Comparison of ENCODE assay signal across 8 mouse cellular contexts in the genomic region with DNA sequence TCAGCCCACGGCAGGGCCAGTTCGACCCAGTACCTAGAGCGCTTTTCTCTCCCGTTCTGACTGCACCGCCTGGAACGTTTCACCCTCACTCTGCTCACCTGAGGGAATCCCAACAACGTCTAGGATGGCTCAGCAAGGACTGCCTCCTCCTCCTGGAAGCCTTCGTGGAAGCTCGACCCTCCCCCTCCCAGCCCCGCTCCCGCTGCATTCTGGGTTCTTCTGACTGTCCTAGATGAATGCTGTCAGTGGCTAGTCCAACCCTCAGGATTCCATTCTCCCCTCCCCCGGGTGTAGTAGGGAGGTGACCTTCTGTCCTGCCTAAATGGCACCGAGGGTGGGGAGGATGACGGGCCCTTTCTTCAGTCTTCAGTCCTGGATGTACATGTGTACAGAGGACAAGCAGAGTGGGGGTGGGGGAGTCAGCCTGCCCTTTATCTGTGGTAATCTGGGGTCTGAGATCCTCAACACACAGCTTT. TPM values are rescaled to one million over a fixed set of nuclear protein-coding genes. Genes with fewer than 3 reads are reported as not detected.
DNase-seq lines count a peak whose midpoint lies in the region; ATAC-seq lines count a peak whose summit lies in the region.

Csrnp1 (minus strand) TSS at position 123 of the 476 bp plus-strand sequence.

- peak within 1 kb of the TSS; percentile 58 for H3K4me3 ChIP-seq in forebrain, embryonic 13.5 days
- peak within 1 kb of the TSS; percentile 76 for H3K4me3 ChIP-seq in intestine, embryonic 15.5 days (replicated peaks)

- no peaks in the 10 kb centered on the region for H3K9me3 ChIP-seq in forebrain, embryonic 13.5 days (replicated peaks)
- no peaks in the 10 kb centered on the region for H3K9me3 ChIP-seq in intestine, embryonic 15.5 days

- 7% methylated on average over 14 of the region's 14 CpGs for WGBS in forebrain, embryonic 13.5 days
- 20% methylated on average over 14 of the region's 14 CpGs for WGBS in intestine, embryonic 15.5 days

- H3K4me2 ChIP-seq in forebrain, embryonic 13.5 days: peak within 1 kb of the TSS; percentile 90
- peak within 1 kb of the TSS; percentile 95 for H3K4me2 ChIP-seq in intestine, embryonic 15.5 days (replicated peaks)

- H3K4me1 ChIP-seq in forebrain, embryonic 13.5 days: peaks cover 41% of the 10 kb centered on the region
- peaks cover 49% of the 10 kb centered on the region for H3K4me1 ChIP-seq in intestine, embryonic 15.5 days (replicated peaks)

- peak within 1 kb of the TSS; percentile 71 for H3K9ac ChIP-seq in forebrain, embryonic 13.5 days
- peak within 1 kb of the TSS; percentile 69 for H3K9ac ChIP-seq in intestine, embryonic 15.5 days

- no peak for DNase-seq in layer of hippocampus, adult 8-10 months (ENCODE audit: low spot score in 2 of 2)
- no peak for DNase-seq in layer of hippocampus, adult 9-10 months (ENCODE audit: low spot score)
- DNase-seq in mesoderm, embryonic 11.5 days (ENCODE audit: low read depth, low spot score): peak; percentile 48
- DNase-seq in thymus, postnatal 4 days: peak; percentile 63
- no peak for DNase-seq in urinary bladder, postnatal 10 days (ENCODE audit: low spot score)

- H3K27ac ChIP-seq in forebrain, embryonic 13.5 days: no peak within 1 kb of the TSS
- H3K27ac ChIP-seq in intestine, embryonic 15.5 days: peak within 1 kb of the TSS; percentile 95

- H3K36me3 ChIP-seq in forebrain, embryonic 13.5 days (ENCODE audit: poor library complexity, severe bottlenecking): no peaks in the 10 kb centered on the region
- no peaks in the 10 kb centered on the region for H3K36me3 ChIP-seq in intestine, embryonic 15.5 days

- H3K27me3 ChIP-seq in forebrain, embryonic 13.5 days: peaks cover 19% of the 10 kb centered on the region
- H3K27me3 ChIP-seq in intestine, embryonic 15.5 days (replicated peaks): no peaks in the 10 kb centered on the region

- ATAC-seq in activated CD4-positive, CD25-positive, alpha-beta regulatory T cell, adult 4 months: no peak
- ATAC-seq in forebrain, embryonic 13.5 days: no peak
- ATAC-seq in intestine, embryonic 15.5 days: no peak

RNA-seq across cellular contexts. Expression of gene Csrnp1, which starts in this region (rescaled TPM):
- total RNA-seq in layer of hippocampus, adult 8-10 months (2022): 10 to 100 TPM; 12.1 to 24.1 (median 14.6) TPM
- polyA plus RNA-seq in activated CD4-positive, CD25-positive, alpha-beta regulatory T cell, adult 4 months (2017; shearing (Covaris generic)): 10 to 100 TPM; 29.0 to 41.9 TPM
- 1.3 and 1.5 TPM in 2 replicates for polyA plus RNA-seq in forebrain, embryonic 13.5 days (2015; fragmentation: Nextera tagmentation; extraction: Ambion mirVana)
- 5.3 and 5.9 TPM in 2 replicates for polyA plus RNA-seq in intestine, embryonic 15.5 days (2015; fragmentation: Nextera tagmentation; extraction: Ambion mirVana)

Comparison
In these comparisons a context has a peak if more than half of its experiments do, and no peak if none do; other contexts are left out.
1. DNase-seq: peak in mesoderm, embryonic 11.5 days (single experiment) and thymus, postnatal 4 days (single experiment); none in layer of hippocampus, adult 8-10 months (0 of 2), layer of hippocampus, adult 9-10 months (single experiment) and urinary bladder, postnatal 10 days (single experiment).